Mouse (Mus musculus) right cerebral cortex, postnatal 14 days (tissue): ENCODE results near the gene Traf3.

ENCODE experiments used
- DNase-seq: peaks from one replicate; pipeline ENCODE4 v3.0.0; 2022

Traf3 gene

GRCm38 (mm10) chr12:111154641-111155040 lies 11.5 kb upstream of the Traf3 start:
- no peak for DNase-seq

GRCm38 (mm10) chr12:111155756-111156155 lies 10.4 kb upstream of the Traf3 start:
- no peak for DNase-seq

GRCm38 (mm10) chr12:111159659-111160428 lies 6.3 kb upstream of the Traf3 start:
- DNase-seq = peak; percentile 25

GRCm38 (mm10) chr12:111160871-111161270 lies 5.3 kb upstream of the Traf3 start:
- no peak for DNase-seq

- no peak for DNase-seq
Measured at GRCm38 (mm10) chr12:111161943-111162311, 4.2 kb upstream of the Traf3 start.

- peak; percentile 47 for DNase-seq
Measured at GRCm38 (mm10) chr12:111162312-111163061, 3.7 kb upstream of the Traf3 start.

- DNase-seq = peak; percentile 91
Measured at GRCm38 (mm10) chr12:111164310-111164751, 1.8 kb upstream of the Traf3 start.

- peak; percentile 27 for DNase-seq
Measured at GRCm38 (mm10) chr12:111165146-111165812, 891 bp upstream of the Traf3 start.

GRCm38 (mm10) chr12:111166681-111167289 lies 615 bp downstream of the Traf3 start:
- peak; percentile 26 for DNase-seq

- no peak for DNase-seq
Measured at GRCm38 (mm10) chr12:111168891-111169290, 2.7 kb downstream of the Traf3 start.

GRCm38 (mm10) chr12:111178772-111179171 lies 12.6 kb downstream of the Traf3 start:
- no peak for DNase-seq

GRCm38 (mm10) chr12:111181848-111182247 lies 15.7 kb downstream of the Traf3 start:
- DNase-seq = no peak

GRCm38 (mm10) chr12:111182378-111182777 lies 16.2 kb downstream of the Traf3 start:
- no peak for DNase-seq

- no peak for DNase-seq
Measured at GRCm38 (mm10) chr12:111184476-111184875, 18.3 kb downstream of the Traf3 start, which contains the start of gene 4930595D18Rik. Gene 4930595D18Rik, minus strand, starts transcription at chr12:111184491.

- no peak for DNase-seq
Measured at GRCm38 (mm10) chr12:111186986-111187385, 20.8 kb downstream of the Traf3 start.

GRCm38 (mm10) chr12:111188295-111188694 lies 22.1 kb downstream of the Traf3 start:
- DNase-seq = no peak

GRCm38 (mm10) chr12:111190355-111190754 lies 24.2 kb downstream of the Traf3 start:
- no peak for DNase-seq

- no peak for DNase-seq
Measured at GRCm38 (mm10) chr12:111190891-111191290, 24.7 kb downstream of the Traf3 start.

GRCm38 (mm10) chr12:111192777-111193176 lies 26.6 kb downstream of the Traf3 start:
- no peak for DNase-seq

- DNase-seq = no peak
Measured at GRCm38 (mm10) chr12:111193331-111193730, 27.2 kb downstream of the Traf3 start.

- no peak for DNase-seq
Measured at GRCm38 (mm10) chr12:111196548-111196947, 30.4 kb downstream of the Traf3 start.

- peak; percentile 33 for DNase-seq
Measured at GRCm38 (mm10) chr12:111203076-111203475, 36.9 kb downstream of the Traf3 start.

GRCm38 (mm10) chr12:111203945-111204344 lies 37.8 kb downstream of the Traf3 start:
- DNase-seq = no peak
